ENCODE assay signal across 11 mouse cellular contexts in the genomic region with DNA sequence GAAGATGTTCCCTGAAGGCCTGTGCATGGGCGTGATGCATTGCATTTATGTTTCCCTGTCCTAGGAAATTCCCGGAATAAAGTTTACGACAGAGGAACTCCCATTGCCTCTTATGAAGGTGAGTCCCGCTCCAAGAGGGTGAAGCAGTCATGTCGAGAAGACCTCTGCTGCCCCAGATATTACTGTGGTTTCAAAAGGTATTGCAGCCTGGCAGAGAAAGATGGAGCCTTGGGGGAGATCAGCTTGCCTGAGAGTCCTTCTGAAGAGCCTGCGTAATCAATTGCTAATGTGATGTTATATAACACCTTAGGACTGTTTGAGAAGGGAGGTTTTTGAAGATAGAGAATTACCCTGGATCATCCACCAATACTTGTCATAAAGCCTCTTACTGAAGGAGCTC.
DNase-seq lines count a peak whose midpoint lies in the region; ATAC-seq and TF ChIP-seq lines count a peak whose summit lies in the region.
"Had no signal": no experiment of that assay in that cellular context is flagged by ENCODE, and none has a peak within 500 bp of the region (broad histone marks: within the 10 kb centered on the region; RNA-seq: fewer than 3 reads in every experiment).

No protein-coding gene starts in this region.

- no peak overlapping the region for H3K4me2 ChIP-seq in hindbrain, postnatal 0 days (ENCODE audit: low read depth, low read length)
- H3K4me2 ChIP-seq in hindbrain, embryonic 13.5 days, result no peak overlapping the region
- H3K4me2 ChIP-seq: limb, embryonic 12.5 days; midbrain, embryonic 12.5 days had no signal

- 77% methylated on average over 6 of the region's 6 CpGs for WGBS in hindbrain, postnatal 0 days
- WGBS in hindbrain, embryonic 13.5 days, result 68% methylated on average over 6 of the region's 6 CpGs

- H3K9ac ChIP-seq in hindbrain, postnatal 0 days (replicated peaks; ENCODE audit: low read length), result no peak overlapping the region
- no peak overlapping the region for H3K9ac ChIP-seq in hindbrain, embryonic 13.5 days
- H3K9ac ChIP-seq: limb, embryonic 12.5 days; midbrain, embryonic 12.5 days had no signal

- TF ChIP-seq CTCF in hindbrain, postnatal 0 days (IDR thresholded peaks at IDR 0.05; ENCODE audit: low read depth), result peak; percentile 63

- H3K9me3 ChIP-seq in hindbrain, postnatal 0 days (ENCODE audit: low read length), result no peaks in the 10 kb centered on the region
- no peaks in the 10 kb centered on the region for H3K9me3 ChIP-seq in hindbrain, embryonic 13.5 days
- H3K9me3 ChIP-seq: limb, embryonic 12.5 days; midbrain, embryonic 12.5 days had no signal

- H3K27me3 ChIP-seq in hindbrain, postnatal 0 days (ENCODE audit: insufficient read depth, low read length), result no peaks in the 10 kb centered on the region
- no peaks in the 10 kb centered on the region for H3K27me3 ChIP-seq in hindbrain, embryonic 13.5 days
- H3K27me3 ChIP-seq: limb, embryonic 12.5 days; midbrain, embryonic 12.5 days had no signal

- no peaks in the 10 kb centered on the region for H3K36me3 ChIP-seq in hindbrain, postnatal 0 days (ENCODE audit: insufficient read depth, low read length)
- H3K36me3 ChIP-seq in hindbrain, embryonic 13.5 days, result no peaks in the 10 kb centered on the region
- H3K36me3 ChIP-seq: limb, embryonic 12.5 days; midbrain, embryonic 12.5 days had no signal

- no peak overlapping the region for H3K27ac ChIP-seq in hindbrain, postnatal 0 days
- no peak overlapping the region for H3K27ac ChIP-seq in hindbrain, embryonic 13.5 days
- H3K27ac ChIP-seq: limb, embryonic 12.5 days; midbrain, embryonic 12.5 days had no signal

- H3K4me1 ChIP-seq in hindbrain, postnatal 0 days (ENCODE audit: insufficient read depth, low read length), result no peaks in the 10 kb centered on the region
- H3K4me1 ChIP-seq in hindbrain, embryonic 13.5 days (replicated peaks), result peaks cover 10% of the 10 kb centered on the region

- no peak overlapping the region for H3K4me3 ChIP-seq in hindbrain, postnatal 0 days (ENCODE audit: low read length)
- no peak overlapping the region for H3K4me3 ChIP-seq in hindbrain, embryonic 13.5 days
- H3K4me3 ChIP-seq: limb, embryonic 12.5 days; midbrain, embryonic 12.5 days had no signal

- DNase-seq in hindbrain, postnatal 0 days (ENCODE audit: low spot score), result peak; percentile 33
- peak; percentile 27 for DNase-seq in thymus, postnatal 14 days
- DNase-seq in thymus, postnatal 36 days, result no peak
- peak; percentile 40 for DNase-seq in embryo, embryonic 11 days
- no peak for DNase-seq in urinary bladder, postnatal 14 days (ENCODE audit: low spot score)
- no peak for DNase-seq in Muller cell, postnatal 12 days (ENCODE audit: inconsistent ontology term)
- DNase-seq: heart, postnatal 36 days; kidney, postnatal 25 days had no signal

- ATAC-seq in hindbrain, postnatal 0 days, result 0 out of 2 replicates have a peak, but pooled peaks have one; percentile 15
- no peak for ATAC-seq in hindbrain, embryonic 13.5 days (ENCODE audit: low FRiP score)

Comparison
In these comparisons a context has a peak if more than half of its experiments do, and no peak if none do; other contexts are left out.
1. DNase-seq: peak in hindbrain, postnatal 0 days (single experiment), thymus, postnatal 14 days (single experiment) and embryo, embryonic 11 days (single experiment); none in thymus, postnatal 36 days (0 of 2), urinary bladder, postnatal 14 days (single experiment) and Muller cell, postnatal 12 days (single experiment).